Mouse (Mus musculus): ENCODE data around the gene Tmem131.
"Not testable (repeated sequence)": the region's sequence is repeated elsewhere in the genome, so short reads cannot be mapped to it uniquely, and the experiment has no call there.

Tmem131 gene

DNA sequence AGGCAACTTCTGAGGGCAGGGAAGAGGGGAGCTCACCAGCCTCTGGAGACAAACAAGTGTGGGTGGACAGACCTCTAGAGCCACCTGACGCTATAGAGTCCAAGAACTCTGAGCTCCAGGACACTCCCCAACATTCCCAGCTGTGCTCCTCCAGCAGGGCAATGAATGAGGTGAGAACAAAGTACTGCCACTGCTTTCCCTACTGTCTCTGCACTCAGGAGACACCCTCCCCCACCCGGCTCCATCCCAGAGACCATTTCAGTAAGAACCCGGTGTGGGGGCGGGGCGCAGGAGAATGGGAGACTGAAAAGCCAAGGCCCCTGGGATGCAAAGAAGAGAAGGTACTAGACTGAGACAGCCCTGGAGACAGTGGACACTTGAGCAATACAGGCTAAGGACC, 98.4 kb downstream of the Tmem131 start:
- no peak for DNase-seq (ENCODE audit: extremely low read depth, insufficient read length, low spot score)

DNA sequence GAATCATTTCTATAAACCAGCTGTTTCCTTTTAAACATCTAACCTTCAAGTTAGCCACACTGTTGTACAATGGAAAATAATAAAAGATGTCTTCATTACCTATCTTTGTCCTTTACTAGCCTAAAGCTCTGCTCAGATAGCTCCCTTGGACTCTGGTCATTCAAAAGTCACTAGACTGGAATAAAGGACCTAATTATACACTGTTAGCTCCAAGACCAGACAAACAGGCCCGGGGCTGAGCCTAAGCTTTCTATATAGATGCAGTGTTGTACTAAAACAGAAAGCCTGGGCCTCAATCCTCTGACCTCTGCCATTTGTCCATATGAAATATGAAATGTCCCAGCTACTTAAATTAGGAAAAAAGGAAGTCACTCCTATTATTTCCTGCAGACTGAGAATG, 101.7 kb downstream of the Tmem131 start:
- DNase-seq (ENCODE audit: extremely low read depth, insufficient read length, low spot score): no peak

- no peak for DNase-seq (ENCODE audit: extremely low read depth, insufficient read length, low spot score)
Observed at GRCm38 (mm10) chr1:36840959-36841358, 102.5 kb downstream of the Tmem131 start.

DNA sequence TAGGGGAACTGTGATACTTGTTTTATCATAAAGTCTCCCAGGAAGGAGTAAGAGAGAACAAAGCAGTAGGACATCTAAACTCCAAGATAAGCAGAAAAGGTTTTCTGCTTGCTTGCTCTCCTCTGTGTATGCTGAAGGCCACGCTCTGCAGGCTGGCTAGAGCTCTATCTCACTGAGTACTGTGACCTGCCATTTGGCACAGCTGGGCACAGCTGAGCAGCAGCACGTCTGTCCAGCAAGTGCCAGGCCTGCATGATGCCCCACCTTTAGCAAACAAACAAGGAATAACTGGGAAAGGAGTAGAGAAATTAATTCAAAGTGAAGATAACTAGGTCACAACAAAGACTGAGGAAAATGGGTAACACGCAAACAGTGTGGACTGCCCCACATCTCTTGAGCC, 103.6 kb downstream of the Tmem131 start:
- no peak for DNase-seq (ENCODE audit: extremely low read depth, insufficient read length, low spot score)

GRCm38 (mm10) chr1:36836274-36836954, 107.1 kb downstream of the Tmem131 start:
- no peak for DNase-seq (ENCODE audit: extremely low read depth, insufficient read length, low spot score)

DNA sequence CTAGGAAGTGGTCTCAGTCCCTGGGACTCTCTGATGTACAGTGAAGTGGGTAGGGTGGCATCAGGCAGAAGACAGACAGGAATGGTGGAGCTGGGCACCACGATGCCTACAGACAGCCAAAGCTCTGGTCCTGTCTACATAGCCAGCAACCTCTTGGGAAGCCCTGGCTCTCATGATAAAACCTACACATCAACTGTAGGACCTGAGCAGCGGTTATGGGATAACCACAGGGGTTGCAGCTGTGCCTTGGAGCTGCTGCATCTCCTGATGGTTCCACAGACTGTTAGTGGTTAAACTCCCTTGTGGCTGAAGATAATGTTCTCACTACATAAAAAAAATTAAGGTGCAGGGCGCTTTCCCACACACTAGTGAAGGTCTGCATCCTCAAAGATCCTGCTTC, 107.9 kb downstream of the Tmem131 start:
- no peak for DNase-seq (ENCODE audit: extremely low read depth, insufficient read length, low spot score)

GRCm38 (mm10) chr1:36834090-36834489, 109.4 kb downstream of the Tmem131 start:
- no peak for DNase-seq (ENCODE audit: extremely low read depth, insufficient read length, low spot score)

GRCm38 (mm10) chr1:36830913-36831866, 112.3 kb downstream of the Tmem131 start:
- DNase-seq (ENCODE audit: extremely low read depth, insufficient read length, low spot score): no peak

DNA sequence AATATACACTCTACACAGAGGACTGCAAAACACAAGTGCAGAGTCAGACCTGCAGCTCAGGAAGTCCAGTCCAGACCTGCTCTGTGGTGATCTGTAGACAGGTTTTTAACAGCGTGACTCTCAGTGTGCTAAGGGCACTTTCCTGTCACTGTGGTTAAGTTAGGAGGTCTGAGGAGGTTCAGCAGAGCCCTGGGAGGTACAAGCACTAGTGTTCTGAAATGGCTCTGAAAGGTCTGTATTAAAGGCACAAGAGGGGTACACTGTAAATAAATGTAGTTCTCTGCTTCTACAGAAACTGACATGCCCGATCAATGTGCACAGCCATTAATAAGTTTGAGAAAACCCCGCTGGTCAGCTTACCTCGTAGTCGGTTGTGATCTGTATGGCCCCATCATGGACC, 119.1 kb downstream of the Tmem131 start:
- DNase-seq (ENCODE audit: extremely low read depth, insufficient read length, low spot score): no peak

- not testable (repeated sequence) for DNase-seq (ENCODE audit: extremely low read depth, insufficient read length, low spot score)
Observed at GRCm38 (mm10) chr1:36821918-36822317, 121.5 kb downstream of the Tmem131 start.

GRCm38 (mm10) chr1:36815166-36815565, 128.3 kb downstream of the Tmem131 start:
- DNase-seq (ENCODE audit: extremely low read depth, insufficient read length, low spot score): no peak

DNA sequence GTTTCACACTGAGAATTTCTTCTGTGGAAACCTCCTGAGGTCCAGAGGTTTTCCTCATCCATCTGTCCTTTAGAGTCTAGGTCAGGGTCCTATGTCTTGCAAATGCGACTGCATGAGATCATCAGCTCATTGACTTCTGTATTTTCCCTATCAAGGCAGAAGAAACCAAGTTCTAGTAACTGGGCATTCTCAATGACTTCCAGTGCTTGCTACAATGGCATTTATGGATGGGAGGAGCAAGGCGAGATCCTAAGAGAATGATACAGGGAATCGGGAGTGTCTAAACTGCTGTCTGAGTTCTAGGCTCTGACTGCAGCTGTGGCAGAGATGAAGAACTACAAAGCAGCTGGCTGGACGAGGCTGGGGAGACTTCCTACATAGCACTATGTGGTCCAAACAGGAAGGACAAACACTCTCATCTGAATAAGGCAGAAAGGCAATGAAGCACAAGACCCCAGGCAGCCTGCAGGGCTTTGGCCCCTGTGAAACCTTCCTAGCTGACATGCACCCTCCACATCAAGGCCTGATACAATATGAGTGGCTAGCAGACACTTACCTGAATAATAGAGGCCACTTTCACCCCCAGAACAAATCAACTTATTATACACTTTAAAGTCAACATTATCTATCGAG, 129.1 kb downstream of the Tmem131 start:
- no peak for DNase-seq (ENCODE audit: extremely low read depth, insufficient read length, low spot score)

- no peak for DNase-seq (ENCODE audit: extremely low read depth, insufficient read length, low spot score)
Observed at GRCm38 (mm10) chr1:36813415-36813814, 130.1 kb downstream of the Tmem131 start.

DNA sequence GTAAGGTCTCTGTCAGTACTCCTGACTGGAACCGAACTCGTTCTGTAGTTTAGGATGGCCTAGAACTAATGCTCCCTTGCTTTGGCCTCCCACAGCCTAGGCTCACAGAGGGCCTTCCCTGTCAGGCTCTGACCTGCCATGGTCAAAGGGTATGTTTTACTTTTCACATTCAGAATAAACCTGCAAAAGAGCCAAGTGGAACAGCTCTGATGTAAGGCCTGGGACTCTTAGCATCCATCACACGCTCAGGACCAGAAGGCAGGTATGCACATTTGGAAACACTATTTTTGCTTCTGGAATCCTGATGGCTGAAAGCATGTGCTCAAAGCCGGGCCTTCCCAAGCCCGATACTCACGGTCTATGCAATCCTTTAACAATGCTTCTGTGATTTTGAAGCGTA, 131.7 kb downstream of the Tmem131 start:
- no peak for DNase-seq (ENCODE audit: extremely low read depth, insufficient read length, low spot score)

DNA sequence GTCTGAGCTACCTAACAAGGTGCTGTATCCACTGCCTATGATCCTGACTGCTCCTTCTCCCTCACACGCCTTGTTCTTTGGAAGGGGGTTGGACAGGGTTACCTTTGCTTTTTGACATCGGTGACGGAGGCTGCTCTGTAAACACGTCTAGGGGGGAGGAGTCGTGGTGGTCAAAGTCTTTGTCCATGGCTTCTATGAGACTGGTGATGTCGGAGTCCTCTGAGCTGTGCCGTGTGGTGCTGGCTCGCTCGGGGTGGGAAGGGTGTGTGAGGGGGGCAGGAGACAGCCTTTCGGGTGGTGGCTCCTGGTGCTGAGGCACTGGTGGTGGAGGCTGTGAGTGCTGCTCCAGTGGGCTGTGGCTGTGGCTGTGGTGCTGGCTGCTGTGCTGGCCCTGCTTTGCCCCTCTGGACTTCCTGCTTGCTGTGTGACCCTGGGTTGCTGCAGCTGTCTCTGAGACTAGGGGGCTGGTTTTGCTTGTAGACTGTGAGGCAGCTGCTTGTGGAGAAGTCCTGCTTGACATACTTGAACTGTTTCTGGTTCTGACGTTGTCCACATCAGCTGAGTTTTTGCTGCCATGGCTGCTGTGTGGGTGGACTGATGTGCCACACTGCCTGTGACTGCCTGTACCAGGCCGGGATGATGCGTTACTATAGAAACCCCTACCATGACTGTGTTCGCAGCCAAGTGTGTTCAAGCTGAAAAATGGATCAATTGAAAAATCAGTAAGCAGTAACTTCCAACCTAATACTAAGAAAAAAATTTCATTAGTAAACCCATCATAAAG, 135.5 kb downstream of the Tmem131 start:
- DNase-seq (ENCODE audit: extremely low read depth, insufficient read length, low spot score): no peak

- no peak for DNase-seq (ENCODE audit: extremely low read depth, insufficient read length, low spot score)
Observed at GRCm38 (mm10) chr1:36807086-36807485, 136.4 kb downstream of the Tmem131 start.

DNA sequence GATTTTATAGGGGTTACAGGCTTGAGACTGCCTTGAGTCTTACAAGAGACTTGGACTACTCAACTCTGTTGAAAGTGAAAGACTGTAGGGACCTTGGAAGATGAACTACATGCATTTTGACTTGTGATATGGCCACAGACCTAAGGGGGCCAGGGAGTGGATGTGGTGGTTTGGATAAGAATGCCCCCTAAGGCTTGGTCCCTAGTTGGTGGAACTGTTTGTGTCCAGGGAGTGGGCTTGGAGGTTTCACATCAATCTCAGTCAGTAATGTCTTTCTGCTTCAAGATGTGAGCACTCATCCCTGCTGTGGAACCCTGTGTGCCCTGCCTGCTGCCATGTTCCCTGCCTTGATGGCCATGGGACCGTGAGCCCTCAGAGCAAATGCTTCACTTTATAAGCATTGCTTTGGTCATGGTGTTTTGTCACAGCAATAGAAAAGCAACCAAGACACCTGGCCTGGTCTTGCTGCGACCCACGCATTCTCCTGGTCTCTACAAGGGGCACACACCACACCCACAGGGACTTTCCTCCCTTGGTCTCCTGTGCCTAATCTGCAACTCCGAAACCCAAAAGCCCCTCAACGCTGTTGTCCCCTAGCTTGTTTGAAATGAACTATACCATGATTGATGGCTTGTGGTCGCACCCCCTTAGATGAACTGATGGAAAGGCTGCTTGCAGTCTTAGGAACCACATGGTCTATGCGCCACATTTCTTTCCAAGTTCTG, 137.1 kb downstream of the Tmem131 start:
- DNase-seq (ENCODE audit: extremely low read depth, insufficient read length, low spot score): no peak

DNA sequence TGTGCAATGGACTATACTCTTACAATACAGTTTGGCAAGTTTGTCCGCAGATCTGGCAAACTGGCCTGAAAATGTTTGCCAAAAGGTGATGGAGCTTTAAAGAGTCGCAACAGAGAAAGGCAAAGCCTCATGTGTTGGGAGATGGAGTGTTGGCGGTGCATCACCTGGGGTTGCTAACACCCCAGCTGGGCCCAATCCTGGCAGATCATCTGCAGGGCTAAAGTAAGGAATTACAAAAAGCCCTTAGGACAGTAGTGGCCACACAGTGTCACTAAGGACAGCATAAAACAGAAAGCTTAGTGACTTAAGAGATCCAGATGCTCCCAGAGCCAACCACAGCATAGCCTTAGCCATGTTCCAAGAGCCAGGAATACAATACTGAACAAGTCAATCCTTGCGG, 138.6 kb downstream of the Tmem131 start:
- no peak for DNase-seq (ENCODE audit: extremely low read depth, insufficient read length, low spot score)

- no peak for DNase-seq (ENCODE audit: extremely low read depth, insufficient read length, low spot score)
Observed at GRCm38 (mm10) chr1:36804259-36804658, 139.2 kb downstream of the Tmem131 start.

DNA sequence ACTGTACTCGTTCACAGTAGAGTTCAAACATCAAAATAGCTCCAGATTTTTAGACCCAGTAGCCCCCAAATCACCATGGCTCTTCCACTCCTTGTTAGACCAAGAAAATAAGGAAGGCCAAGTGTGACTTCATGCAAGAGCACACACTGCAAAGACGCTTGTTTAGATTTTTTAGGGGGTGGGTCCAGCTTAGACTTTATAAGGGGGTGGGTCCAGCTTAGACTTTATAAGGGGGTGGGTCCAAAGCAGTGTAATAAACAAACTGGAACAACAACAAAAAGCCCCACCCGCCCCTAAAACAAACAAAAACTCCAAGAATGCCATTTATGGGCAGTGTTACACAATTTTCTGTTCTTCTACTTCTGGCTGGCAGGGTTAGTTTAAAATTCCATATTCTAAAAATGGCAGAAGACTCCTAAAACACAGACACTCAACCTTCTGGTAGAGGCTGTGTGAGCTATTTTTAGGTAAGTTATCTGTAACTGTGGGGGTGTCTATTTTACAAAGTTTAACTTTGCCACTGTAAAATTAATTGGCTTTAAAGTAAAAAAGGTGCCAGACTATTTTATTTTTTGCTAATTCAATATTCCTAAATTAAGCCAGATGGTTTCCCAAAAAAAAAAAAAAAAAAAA, 143.0 kb downstream of the Tmem131 start:
- DNase-seq (ENCODE audit: extremely low read depth, insufficient read length, low spot score): no peak
